Mouse (Mus musculus): ENCODE measurements at regions not wholly inside any gene's neighbourhood (a gene's known extent, or its start where the extent isn't known, plus 50 kb on each side); places are given as distances from the start of the nearest gene placed in this dataset.

GRCm38 (mm10) chr1:41225851-41226250 lies 420.4 kb downstream of the Tmem182 start:
- WGBS: 85% methylated on average over 1 of the region's 1 CpGs
- H3K79me2 ChIP-seq (replicated peaks; ENCODE audit: control insufficient read depth, insufficient read depth, low read length): no peaks in the 10 kb centered on the region
- no peak for TF ChIP-seq CTCF (IDR thresholded peaks at IDR 0.05)
- no peak for TF ChIP-seq EP300 (IDR thresholded peaks at IDR 0.05; ENCODE audit: insufficient read depth, low read depth, low read length)
- TF ChIP-seq POLR2A (IDR thresholded peaks at IDR 0.05; ENCODE audit: insufficient read depth, low read depth, low read length): no peak

GRCm38 (mm10) chr1:41235335-41235734 lies 429.9 kb downstream of the Tmem182 start:
- DNase-seq: no peak
- intact Hi-C loops (cut with DNase I): no loop called here
- Histone ChIP-seq H3K9ac (ENCODE audit: low read depth, low read length) (no peak overlapping the region), H3K4me3 (no peak overlapping the region), H3K36me3 (ENCODE audit: control insufficient read depth, insufficient read depth, low read length) (no peaks in the 10 kb centered on the region), H3K4me1 (ENCODE audit: control insufficient read depth, insufficient read depth, low read length) (no peaks in the 10 kb centered on the region), H3K27me3 (ENCODE audit: control insufficient read depth, insufficient read depth, low read length) (no peaks in the 10 kb centered on the region), H3K27ac (no peak overlapping the region), H3K79me2 (replicated peaks; ENCODE audit: control insufficient read depth, insufficient read depth, low read length) (no peaks in the 10 kb centered on the region)
- 76% methylated on average over 7 of the region's 7 CpGs for WGBS
- no peak for TF ChIP-seq CTCF (IDR thresholded peaks at IDR 0.05)
- no peak for TF ChIP-seq POLR2A (IDR thresholded peaks at IDR 0.05; ENCODE audit: insufficient read depth, low read depth, low read length)
- TF ChIP-seq EP300 (IDR thresholded peaks at IDR 0.05; ENCODE audit: insufficient read depth, low read depth, low read length): no peak

More at GRCm38 (mm10) chr1:41225851-41226250, 420.4 kb downstream of the Tmem182 start:
- Histone ChIP-seq H3K4me3 (no peak overlapping the region), H3K27me3 (ENCODE audit: control insufficient read depth, insufficient read depth, low read length) (no peaks in the 10 kb centered on the region), H3K36me3 (ENCODE audit: control insufficient read depth, insufficient read depth, low read length) (no peaks in the 10 kb centered on the region), H3K27ac (no peak overlapping the region), H3K4me1 (ENCODE audit: control insufficient read depth, insufficient read depth, low read length) (no peaks in the 10 kb centered on the region), H3K9ac (ENCODE audit: low read depth, low read length) (no peak overlapping the region)
- intact Hi-C loops (cut with DNase I): no loop called here
- no peak for DNase-seq

- Histone ChIP-seq H3K9ac (ENCODE audit: low read depth, low read length) (no peak overlapping the region), H3K4me3 (no peak overlapping the region), H3K4me1 (ENCODE audit: control insufficient read depth, insufficient read depth, low read length) (no peaks in the 10 kb centered on the region), H3K36me3 (ENCODE audit: control insufficient read depth, insufficient read depth, low read length) (no peaks in the 10 kb centered on the region), H3K27ac (no peak overlapping the region), H3K27me3 (ENCODE audit: control insufficient read depth, insufficient read depth, low read length) (no peaks in the 10 kb centered on the region), H3K79me2 (replicated peaks; ENCODE audit: control insufficient read depth, insufficient read depth, low read length) (no peaks in the 10 kb centered on the region)
- no peak for DNase-seq
- intact Hi-C loops (cut with DNase I): no loop called here
- no peak for TF ChIP-seq POLR2A (IDR thresholded peaks at IDR 0.05; ENCODE audit: insufficient read depth, low read depth, low read length)
- no peak for TF ChIP-seq EP300 (IDR thresholded peaks at IDR 0.05; ENCODE audit: insufficient read depth, low read depth, low read length)
- no peak for TF ChIP-seq CTCF (IDR thresholded peaks at IDR 0.05)
- WGBS: 80% methylated on average over 6 of the region's 6 CpGs
These were observed 437.6 kb downstream of the Tmem182 start for GRCm38 (mm10) chr1:41243000-41243399.

GRCm38 (mm10) chr1:41244627-41245026 lies 439.2 kb downstream of the Tmem182 start:
- 89% methylated on average over 12 of the region's 12 CpGs for WGBS
- intact Hi-C loops (cut with DNase I): no loop called here

GRCm38 (mm10) chr1:41264214-41264613 lies 458.8 kb downstream of the Tmem182 start:
- 32% methylated on average over 10 of the region's 10 CpGs for WGBS
- TF ChIP-seq CTCF (IDR thresholded peaks at IDR 0.05) (peak; percentile 60), POLR2A (IDR thresholded peaks at IDR 0.05; ENCODE audit: insufficient read depth, low read depth, low read length) (no peak), EP300 (IDR thresholded peaks at IDR 0.05; ENCODE audit: insufficient read depth, low read depth, low read length) (no peak)
- H3K27ac ChIP-seq: no peak overlapping the region
- H3K79me2 ChIP-seq (replicated peaks; ENCODE audit: control insufficient read depth, insufficient read depth, low read length): no peaks in the 10 kb centered on the region
- no peaks in the 10 kb centered on the region for H3K27me3 ChIP-seq (ENCODE audit: control insufficient read depth, insufficient read depth, low read length)
- H3K9ac ChIP-seq (ENCODE audit: low read depth, low read length): no peak overlapping the region
- H3K36me3 ChIP-seq (ENCODE audit: control insufficient read depth, insufficient read depth, low read length): no peaks in the 10 kb centered on the region
- intact Hi-C loops (cut with DNase I): loop anchor here (10.0 kb wide), 1 partner anchor 1431 kb away; the partner anchor contains the start of gene Pou3f3
- DNase-seq: no peak
- H3K4me3 ChIP-seq: no peak overlapping the region
- no peaks in the 10 kb centered on the region for H3K4me1 ChIP-seq (ENCODE audit: control insufficient read depth, insufficient read depth, low read length)

More at GRCm38 (mm10) chr1:41244627-41245026, 439.2 kb downstream of the Tmem182 start:
- Histone ChIP-seq H3K4me3 (no peak overlapping the region), H3K79me2 (replicated peaks; ENCODE audit: control insufficient read depth, insufficient read depth, low read length) (no peaks in the 10 kb centered on the region), H3K9ac (ENCODE audit: low read depth, low read length) (no peak overlapping the region), H3K27ac (no peak overlapping the region), H3K27me3 (ENCODE audit: control insufficient read depth, insufficient read depth, low read length) (no peaks in the 10 kb centered on the region), H3K4me1 (ENCODE audit: control insufficient read depth, insufficient read depth, low read length) (no peaks in the 10 kb centered on the region), H3K36me3 (ENCODE audit: control insufficient read depth, insufficient read depth, low read length) (no peaks in the 10 kb centered on the region)
- no peak for TF ChIP-seq POLR2A (IDR thresholded peaks at IDR 0.05; ENCODE audit: insufficient read depth, low read depth, low read length)
- TF ChIP-seq EP300 (IDR thresholded peaks at IDR 0.05; ENCODE audit: insufficient read depth, low read depth, low read length): no peak
- TF ChIP-seq CTCF (IDR thresholded peaks at IDR 0.05): no peak
- no peak for DNase-seq

GRCm38 (mm10) chr1:41271111-41271730 lies 465.8 kb downstream of the Tmem182 start:
- Histone ChIP-seq H3K79me2 (replicated peaks; ENCODE audit: control insufficient read depth, insufficient read depth, low read length) (no peaks in the 10 kb centered on the region), H3K27me3 (ENCODE audit: control insufficient read depth, insufficient read depth, low read length) (peaks cover 2% of the 10 kb centered on the region; the same call in 1 of the 2 replicates), H3K36me3 (ENCODE audit: control insufficient read depth, insufficient read depth, low read length) (no peaks in the 10 kb centered on the region), H3K4me1 (ENCODE audit: control insufficient read depth, insufficient read depth, low read length) (no peaks in the 10 kb centered on the region), H3K4me3 (no peak overlapping the region), H3K9ac (ENCODE audit: low read depth, low read length) (no peak overlapping the region), H3K27ac (no peak overlapping the region)
- DNase-seq: no peak
- intact Hi-C loops (cut with DNase I): no loop called here
- TF ChIP-seq CTCF (IDR thresholded peaks at IDR 0.05) (peak; percentile 26; the same call in 1 of the 2 replicates), EP300 (IDR thresholded peaks at IDR 0.05; ENCODE audit: insufficient read depth, low read depth, low read length) (no peak)
- WGBS: 13% methylated on average over 4 of the region's 4 CpGs

Measured in heart, adult 2 months (tissue).